Mouse (Mus musculus) forebrain, embryonic 11.5 days (tissue): Measurements from ENCODE around the gene Evi5l. TPM values are rescaled to one million over a fixed set of nuclear protein-coding genes. Genes with fewer than 3 reads are reported as not detected.

Experiments used
- ATAC-seq: fragments of 200-750 bp; cut with Nextera tagmentation; replicated peaks from 2 replicates; pipeline ENCODE4 v1.8.0; 2017; ENCODE audit warnings: moderate TSS enrichment; ENCODE audit not compliant: low FRiP score
- DNase-seq: peaks from one replicate; pipeline ENCODE4 v3.0.0-alpha.2; 2017; ENCODE audit warnings: low spot score
- H3K27ac ChIP-seq: fragments of 300-500 bp; sonication (generic); 2 replicates; pipeline ENCODE4 v1.5.1; 2014; ENCODE audit warnings: low read depth, low read length
- H3K27me3 ChIP-seq: fragments of 300-500 bp; sonication (generic); 2 replicates; pipeline ENCODE4 v1.6.1; 2014; ENCODE audit warnings: mild to moderate bottlenecking, low read length, mixed read lengths; ENCODE audit not compliant: control insufficient read depth, insufficient read depth
- H3K36me3 ChIP-seq: fragments of 300-500 bp; sonication (generic); 2 replicates; pipeline ENCODE4 v1.6.1; 2014; ENCODE audit warnings: mild to moderate bottlenecking, low read length, moderate library complexity, mixed read lengths; ENCODE audit not compliant: control insufficient read depth, insufficient read depth
- H3K4me1 ChIP-seq: fragments of 300-500 bp; sonication (generic); replicated peaks from 2 replicates; pipeline ENCODE4 v1.6.1; 2014; ENCODE audit warnings: low read length, mixed read lengths; ENCODE audit not compliant: control insufficient read depth, insufficient read depth
- H3K4me2 ChIP-seq: fragments of 300-500 bp; sonication (generic); 2 replicates; pipeline ENCODE4 v1.6.1; 2014; ENCODE audit warnings: low read depth, mild to moderate bottlenecking, low read length, moderate library complexity, mixed read lengths; ENCODE audit not compliant: severe bottlenecking
- H3K4me3 ChIP-seq: fragments of 300-500 bp; sonication (generic); 2 replicates; pipeline ENCODE4 v1.5.1; 2014; ENCODE audit warnings: low read depth, low read length
- H3K9ac ChIP-seq: fragments of 300-500 bp; sonication (generic); 2 replicates; pipeline ENCODE4 v1.6.1; 2014; ENCODE audit warnings: low read length
- H3K9me3 ChIP-seq: fragments of 300-500 bp; sonication (generic); 2 replicates; pipeline ENCODE4 v1.6.1; 2016; ENCODE audit warnings: low read length, mixed read lengths; ENCODE audit not compliant: control insufficient read depth
- WGBS: fragments of 180-500 bp; shearing (Covaris S2); extraction: QIAGEN DNeasy Blood & Tissue Kit; methylation state at CpG from one replicate; pipeline ENCODE4 v1.1.7; 2014; 5-methylcytosine and 5-hydroxymethylcytosine counted together
- polyA plus RNA-seq: library from polyadenylated mRNA; unstranded; fragments of >200 nt; fragmentation: Nextera tagmentation; extraction: Ambion mirVana; gene quantifications from 2 replicates; pipeline ENCODE4 v1.2.1, GENCODE M21; 2014

Evi5l gene
- polyA plus RNA-seq, 1 experiment from 2014 or later = 32.6 TPM

GRCm38 (mm10) chr8:4166881-4167525 lies 636 bp downstream of the Evi5l start:
- Histone ChIP-seq H3K4me3 (peak overlapping the region; percentile 63), H3K4me1 (0 out of 2 replicates have a peak, but pooled peaks cover 2% of the 10 kb centered on the region), H3K9me3 (no peaks in the 10 kb centered on the region), H3K9ac (peak overlapping the region; percentile 67), H3K27ac (no peak overlapping the region), H3K36me3 (no peaks in the 10 kb centered on the region), H3K4me2 (peak overlapping the region; percentile 87), H3K27me3 (no peaks in the 10 kb centered on the region)
- no peak for ATAC-seq
- no peak for DNase-seq
- WGBS = 13% methylated on average over 10 of the region's 10 CpGs

GRCm38 (mm10) chr8:4167918-4168317 lies 1.6 kb downstream of the Evi5l start:
- H3K9me3 ChIP-seq = no peaks in the 10 kb centered on the region
- no peak for DNase-seq
- H3K4me3 ChIP-seq = no peak overlapping the region
- 0 out of 2 replicates have a peak, but pooled peaks cover 2% of the 10 kb centered on the region for H3K4me1 ChIP-seq
- H3K36me3 ChIP-seq = no peaks in the 10 kb centered on the region
- 100% methylated on average over 1 of the region's 1 CpGs for WGBS
- H3K4me2 ChIP-seq = no peak overlapping the region
- ATAC-seq = no peak
- H3K9ac ChIP-seq = no peak overlapping the region
- no peak overlapping the region for H3K27ac ChIP-seq
- H3K27me3 ChIP-seq = no peaks in the 10 kb centered on the region

GRCm38 (mm10) chr8:4172486-4172885 lies 6.1 kb downstream of the Evi5l start:
- 73% methylated on average over 3 of the region's 3 CpGs for WGBS
- no peak overlapping the region for H3K9ac ChIP-seq
- H3K4me3 ChIP-seq = no peak overlapping the region
- no peaks in the 10 kb centered on the region for H3K27me3 ChIP-seq
- no peaks in the 10 kb centered on the region for H3K9me3 ChIP-seq
- ATAC-seq (no peak), DNase-seq (no peak)
- no peaks in the 10 kb centered on the region for H3K36me3 ChIP-seq
- no peak overlapping the region for H3K4me2 ChIP-seq
- no peaks in the 10 kb centered on the region for H3K4me1 ChIP-seq
- H3K27ac ChIP-seq = no peak overlapping the region

GRCm38 (mm10) chr8:4174018-4174417 lies 7.7 kb downstream of the Evi5l start:
- no peak for ATAC-seq
- H3K9ac ChIP-seq = no peak overlapping the region
- DNase-seq = no peak
- no peak overlapping the region for H3K4me3 ChIP-seq
- no peaks in the 10 kb centered on the region for H3K36me3 ChIP-seq
- H3K27ac ChIP-seq = no peak overlapping the region
- no peaks in the 10 kb centered on the region for H3K27me3 ChIP-seq
- H3K4me2 ChIP-seq = no peak overlapping the region
- H3K4me1 ChIP-seq = no peaks in the 10 kb centered on the region
- 79% methylated on average over 2 of the region's 2 CpGs for WGBS
- H3K9me3 ChIP-seq = no peaks in the 10 kb centered on the region

- ATAC-seq = no peak
- H3K27ac ChIP-seq = no peak overlapping the region
Measured at GRCm38 (mm10) chr8:4183409-4183808, 17.0 kb downstream of the Evi5l start.

GRCm38 (mm10) chr8:4186151-4186550 lies 19.8 kb downstream of the Evi5l start:
- DNase-seq (no peak), ATAC-seq (no peak)
- no peaks in the 10 kb centered on the region; the same call in 1 of the 2 replicates for H3K36me3 ChIP-seq

More at GRCm38 (mm10) chr8:4183409-4183808, 17.0 kb downstream of the Evi5l start:
- H3K4me3 ChIP-seq = no peak overlapping the region
- 82% methylated on average over 8 of the region's 8 CpGs for WGBS
- no peak overlapping the region for H3K4me2 ChIP-seq
- no peaks in the 10 kb centered on the region for H3K27me3 ChIP-seq
- no peak overlapping the region for H3K9ac ChIP-seq
- no peak for DNase-seq
- H3K4me1 ChIP-seq = no peaks in the 10 kb centered on the region
- H3K9me3 ChIP-seq = no peaks in the 10 kb centered on the region
- H3K36me3 ChIP-seq = no peaks in the 10 kb centered on the region; the same call in 1 of the 2 replicates

GRCm38 (mm10) chr8:4188605-4189004 lies 22.2 kb downstream of the Evi5l start:
- Histone ChIP-seq H3K4me2 (no peak overlapping the region), H3K27ac (no peak overlapping the region), H3K36me3 (no peaks in the 10 kb centered on the region; the same call in 1 of the 2 replicates), H3K27me3 (no peaks in the 10 kb centered on the region), H3K9ac (no peak overlapping the region), H3K9me3 (no peaks in the 10 kb centered on the region), H3K4me1 (peaks cover 3% of the 10 kb centered on the region; the same call in 1 of the 2 replicates), H3K4me3 (no peak overlapping the region)
- no peak for ATAC-seq
- no peak for DNase-seq

More at GRCm38 (mm10) chr8:4186151-4186550, 19.8 kb downstream of the Evi5l start:
- Histone ChIP-seq H3K27ac (no peak overlapping the region), H3K27me3 (no peaks in the 10 kb centered on the region), H3K4me3 (no peak overlapping the region), H3K4me2 (no peak overlapping the region), H3K4me1 (no peaks in the 10 kb centered on the region), H3K9ac (no peak overlapping the region), H3K9me3 (no peaks in the 10 kb centered on the region)
- 85% methylated on average over 2 of the region's 2 CpGs for WGBS

GRCm38 (mm10) chr8:4189031-4189722 lies 22.8 kb downstream of the Evi5l start:
- H3K36me3 ChIP-seq = no peaks in the 10 kb centered on the region; the same call in 1 of the 2 replicates
- H3K4me2 ChIP-seq = no peak overlapping the region
- H3K9me3 ChIP-seq = no peaks in the 10 kb centered on the region
- no peak overlapping the region for H3K9ac ChIP-seq
- DNase-seq = no peak
- no peaks in the 10 kb centered on the region for H3K27me3 ChIP-seq
- peaks cover 3% of the 10 kb centered on the region; the same call in 1 of the 2 replicates for H3K4me1 ChIP-seq
- ATAC-seq = no peak
- 41% methylated on average over 3 of the region's 3 CpGs for WGBS
- H3K4me3 ChIP-seq = no peak overlapping the region
- no peak overlapping the region for H3K27ac ChIP-seq
